Mouse (Mus musculus) midbrain, embryonic 14.5 days (tissue): Measurements from ENCODE around the gene Itgb1bp1. TPM values are rescaled to one million over a fixed set of nuclear protein-coding genes. Genes with fewer than 3 reads are reported as not detected.

Experiments used
- ATAC-seq: fragments of 200-750 bp; cut with Nextera tagmentation; 2 replicates; pipeline ENCODE4 v1.8.0; 2017; ENCODE audit warnings: moderate number of reproducible peaks, moderate library complexity; ENCODE audit not compliant: low FRiP score, low TSS enrichment
- DNase-seq: peaks from one replicate; pipeline ENCODE4 v3.0.0-alpha.2; 2015
- H3K27ac ChIP-seq: fragments of 300-500 bp; sonication (generic); replicated peaks from 2 replicates; pipeline ENCODE4 v1.5.1; 2014; ENCODE audit warnings: mild to moderate bottlenecking, low read depth, low read length, moderate library complexity
- H3K27me3 ChIP-seq: fragments of 300-500 bp; sonication (generic); 2 replicates; pipeline ENCODE4 v1.6.1; 2014; ENCODE audit warnings: low read length, control low read depth, mixed read lengths; ENCODE audit not compliant: control insufficient read depth, insufficient read depth
- H3K36me3 ChIP-seq: fragments of 300-500 bp; sonication (generic); 2 replicates; pipeline ENCODE4 v1.6.1; 2014; ENCODE audit warnings: low read length, control low read depth; ENCODE audit not compliant: control insufficient read depth, insufficient read depth
- H3K4me1 ChIP-seq: fragments of 300-500 bp; sonication (generic); 2 replicates; pipeline ENCODE4 v1.6.1; 2014; ENCODE audit warnings: mild to moderate bottlenecking, antibody characterized with exemption, low read length, control low read depth; ENCODE audit not compliant: control insufficient read depth, insufficient read depth
- H3K4me2 ChIP-seq: fragments of 300-500 bp; sonication (generic); 2 replicates; pipeline ENCODE4 v1.6.1; 2014; ENCODE audit warnings: mild to moderate bottlenecking, low read length, moderate library complexity
- H3K4me3 ChIP-seq: fragments of 300-500 bp; sonication (generic); replicated peaks from 2 replicates; pipeline ENCODE4 v1.5.1; 2014; ENCODE audit warnings: low read depth, low read length
- H3K9ac ChIP-seq: fragments of 300-500 bp; sonication (generic); replicated peaks from 2 replicates; pipeline ENCODE4 v1.6.1; 2014; ENCODE audit warnings: mild to moderate bottlenecking, low read length, moderate library complexity
- H3K9me3 ChIP-seq: fragments of 300-500 bp; sonication (generic); 2 replicates; pipeline ENCODE4 v1.6.1; 2016; ENCODE audit warnings: low read length, control low read depth, mixed read lengths; ENCODE audit not compliant: control insufficient read depth
- WGBS: fragments of 180-500 bp; shearing (Covaris S2); extraction: QIAGEN DNeasy Blood & Tissue Kit; methylation state at CpG from one replicate; pipeline ENCODE4 v1.1.7; 2014; 5-methylcytosine and 5-hydroxymethylcytosine counted together
- polyA plus RNA-seq: library from polyadenylated mRNA; unstranded; fragments of >200 nt; fragmentation: Nextera tagmentation; extraction: Ambion mirVana; gene quantifications from 2 replicates; pipeline ENCODE4 v1.2.1, GENCODE M21; 2014

The Itgb1bp1 gene
- polyA plus RNA-seq, 1 experiment from 2014 or later, result 42.4 TPM

DNA sequence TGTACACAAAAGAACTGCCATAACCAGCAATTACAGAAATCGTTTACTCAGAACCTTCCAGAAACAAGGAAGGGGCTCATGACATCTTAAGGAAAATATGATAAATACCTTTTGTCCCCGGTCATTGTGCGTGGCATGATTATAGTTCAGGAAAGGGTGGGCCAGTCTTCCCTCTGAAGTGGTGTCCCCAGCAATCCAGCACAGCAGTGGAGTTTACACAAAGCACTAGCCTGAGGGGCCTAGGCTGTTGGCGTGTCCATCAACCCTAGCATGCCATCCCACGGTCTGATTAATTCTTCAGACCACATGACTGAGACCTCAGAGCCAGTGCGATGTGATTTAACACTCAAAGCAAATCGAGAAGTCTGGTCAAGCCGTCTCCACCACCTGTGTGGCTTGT is 60.7 kb downstream of the Itgb1bp1 start:
- no peak; the same call in 1 of the 2 replicates for ATAC-seq
- 76% methylated on average over 8 of the region's 8 CpGs for WGBS
- Histone ChIP-seq H3K4me3 (no peak overlapping the region), H3K27me3 (no peaks in the 10 kb centered on the region), H3K4me1 (0 out of 2 replicates have a peak, but pooled peaks cover 5% of the 10 kb centered on the region), H3K36me3 (peaks cover 36% of the 10 kb centered on the region), H3K27ac (no peak overlapping the region), H3K9ac (no peak overlapping the region), H3K9me3 (no peaks in the 10 kb centered on the region), H3K4me2 (no peak overlapping the region)
- peak; percentile 23 for DNase-seq

DNA sequence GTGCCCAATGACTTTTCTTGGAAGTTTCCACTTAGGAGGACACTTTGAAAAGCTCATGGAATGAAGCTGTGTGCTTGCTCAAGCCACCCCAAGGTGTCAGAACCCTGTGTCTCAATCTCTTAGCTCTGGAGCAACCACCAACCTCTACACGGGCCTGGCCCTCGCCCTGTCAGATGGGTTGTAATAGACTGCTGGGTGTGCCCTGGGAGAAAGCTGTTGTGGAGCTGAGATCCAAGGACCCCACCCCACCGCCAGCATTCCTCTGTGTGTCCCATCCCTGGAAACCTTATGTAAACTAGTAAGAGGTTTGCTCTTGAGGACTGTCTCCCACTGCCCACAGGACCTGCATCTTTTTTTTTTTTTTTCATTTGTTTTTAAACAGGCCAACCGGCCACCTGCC is 62.2 kb downstream of the Itgb1bp1 start:
- H3K4me2 ChIP-seq, result no peak overlapping the region
- 0 out of 2 replicates have a peak, but pooled peaks cover 5% of the 10 kb centered on the region for H3K4me1 ChIP-seq
- ATAC-seq (no peak), DNase-seq (no peak)
- no peaks in the 10 kb centered on the region for H3K27me3 ChIP-seq
- no peak overlapping the region for H3K9ac ChIP-seq
- H3K9me3 ChIP-seq, result no peaks in the 10 kb centered on the region
- H3K27ac ChIP-seq, result no peak overlapping the region
- no peak overlapping the region for H3K4me3 ChIP-seq
- 92% methylated on average over 4 of the region's 4 CpGs for WGBS
- H3K36me3 ChIP-seq, result peaks cover 29% of the 10 kb centered on the region

DNA sequence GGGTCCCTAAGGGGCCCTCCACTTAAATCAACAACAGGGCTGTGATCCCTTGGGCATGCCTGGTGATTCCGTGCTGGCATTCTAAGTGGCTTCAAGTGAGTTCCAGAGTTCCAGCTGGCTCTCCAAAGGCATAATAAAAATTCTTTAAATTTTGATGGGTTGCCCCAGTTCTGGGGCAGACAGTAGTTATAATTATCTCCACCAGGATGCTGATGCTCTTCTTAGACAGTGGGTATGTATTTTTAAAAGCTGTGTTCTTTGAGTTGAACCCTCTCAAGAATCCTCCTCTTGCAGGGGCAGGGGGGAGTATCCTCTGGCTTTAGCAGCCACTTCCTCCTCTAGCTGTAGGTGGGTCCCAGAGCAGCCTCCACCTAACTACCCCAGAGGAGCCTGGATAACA is 65.5 kb downstream of the Itgb1bp1 start:
- ATAC-seq, result no peak
- H3K27ac ChIP-seq, result no peak overlapping the region
- no peak overlapping the region for H3K4me2 ChIP-seq
- no peaks in the 10 kb centered on the region for H3K9me3 ChIP-seq
- DNase-seq, result no peak
- no peak overlapping the region for H3K4me3 ChIP-seq
- H3K4me1 ChIP-seq, result no peaks in the 10 kb centered on the region
- H3K36me3 ChIP-seq, result peaks cover 53% of the 10 kb centered on the region
- H3K9ac ChIP-seq, result no peak overlapping the region
- no peaks in the 10 kb centered on the region for H3K27me3 ChIP-seq
- 75% methylated on average over 1 of the region's 1 CpGs for WGBS

DNA sequence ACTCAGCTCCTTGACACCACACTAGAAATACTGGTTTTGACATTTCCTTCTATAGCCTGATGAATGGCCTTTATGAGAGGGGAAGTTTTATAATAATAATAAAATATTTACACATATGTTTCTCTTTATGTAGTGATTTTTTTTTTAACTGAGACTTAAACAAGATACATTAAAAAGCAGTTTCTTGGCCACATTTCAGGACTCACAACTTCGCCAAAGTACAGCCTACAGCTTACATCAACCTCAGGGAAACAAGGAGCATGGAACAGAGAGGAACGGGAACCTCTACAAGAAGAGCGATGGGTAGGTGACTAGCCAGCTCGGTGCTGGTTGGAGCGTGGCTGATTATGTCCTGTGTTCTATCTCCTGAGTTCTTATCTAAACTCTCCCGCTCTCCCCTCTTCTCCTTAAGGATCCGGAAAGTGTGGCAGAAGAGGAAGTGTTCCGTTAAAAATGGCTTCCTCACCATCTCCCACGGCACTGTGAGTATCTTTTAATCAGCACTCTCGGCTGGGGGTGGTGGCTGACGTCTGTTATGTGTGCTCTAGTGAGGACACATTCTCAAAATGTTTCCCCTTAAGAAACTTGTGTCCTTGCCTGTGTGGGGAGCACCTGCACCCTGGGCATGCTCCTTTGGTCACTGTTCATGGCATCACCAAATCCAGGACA is 68.2 kb downstream of the Itgb1bp1 start:
- H3K27me3 ChIP-seq, result no peaks in the 10 kb centered on the region
- ATAC-seq (no peak), DNase-seq (no peak)
- H3K27ac ChIP-seq, result no peak overlapping the region
- 92% methylated on average over 11 of the region's 11 CpGs for WGBS
- H3K9me3 ChIP-seq, result no peaks in the 10 kb centered on the region
- no peak overlapping the region for H3K4me3 ChIP-seq
- no peaks in the 10 kb centered on the region for H3K4me1 ChIP-seq
- H3K9ac ChIP-seq, result no peak overlapping the region
- peaks cover 55% of the 10 kb centered on the region for H3K36me3 ChIP-seq
- no peak overlapping the region for H3K4me2 ChIP-seq

DNA sequence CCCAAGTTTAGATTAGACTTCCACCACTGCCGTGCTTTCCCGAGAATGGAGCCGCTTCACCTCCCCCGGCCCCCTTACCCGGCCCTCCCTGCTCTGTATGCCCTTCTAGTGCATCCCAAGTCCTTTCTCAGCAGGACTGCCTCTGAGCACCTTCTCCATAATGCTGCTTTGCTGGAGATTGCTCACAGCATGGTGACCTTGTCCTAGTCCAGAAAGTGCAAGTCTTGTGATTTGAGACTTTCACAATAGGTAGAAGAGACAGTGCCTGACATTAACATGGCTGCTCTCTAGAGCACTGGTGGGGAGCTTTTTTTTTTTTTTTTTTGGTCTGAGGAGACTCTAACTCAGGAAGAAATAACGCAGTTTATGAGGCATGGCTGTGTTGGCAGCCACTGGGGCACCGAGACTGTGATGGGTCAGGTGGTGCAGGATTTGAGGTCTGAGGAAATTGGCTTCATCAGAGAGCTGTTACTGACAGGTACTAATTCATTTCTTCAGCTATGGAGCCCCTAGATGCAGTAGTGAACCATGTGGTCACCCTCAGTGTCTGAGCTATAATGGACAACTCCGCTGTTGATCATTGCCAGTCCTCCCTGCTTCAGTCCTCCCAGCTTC is 71.4 kb downstream of the Itgb1bp1 start:
- Histone ChIP-seq H3K4me1 (no peaks in the 10 kb centered on the region), H3K27ac (no peak overlapping the region), H3K36me3 (peaks cover 43% of the 10 kb centered on the region), H3K4me3 (no peak overlapping the region), H3K9ac (no peak overlapping the region), H3K27me3 (no peaks in the 10 kb centered on the region), H3K4me2 (no peak overlapping the region), H3K9me3 (no peaks in the 10 kb centered on the region)
- 94% methylated on average over 8 of the region's 8 CpGs for WGBS
- ATAC-seq, result no peak
- no peak for DNase-seq

DNA sequence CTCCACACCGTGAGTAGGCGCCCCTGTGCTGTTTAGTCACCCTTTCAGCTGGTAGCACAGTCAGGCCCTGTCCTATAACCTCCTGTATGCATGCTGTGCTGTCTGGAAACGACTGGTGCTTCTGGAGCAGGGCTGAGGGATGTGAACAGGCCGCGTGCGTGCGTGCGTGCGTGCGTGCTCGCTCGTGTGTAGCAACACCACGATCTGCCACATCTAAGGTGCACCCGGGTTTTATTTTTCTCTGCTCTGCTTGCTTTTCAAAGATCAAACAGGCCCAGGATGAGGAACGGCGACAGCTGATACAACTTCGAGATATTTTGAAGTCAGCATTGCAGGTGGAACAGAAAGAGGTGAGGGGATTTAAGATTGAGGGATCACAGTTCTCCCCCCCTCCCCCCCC is 73.2 kb downstream of the Itgb1bp1 start:
- Histone ChIP-seq H3K36me3 (peaks cover 40% of the 10 kb centered on the region), H3K4me2 (no peak overlapping the region), H3K4me1 (no peaks in the 10 kb centered on the region), H3K4me3 (no peak overlapping the region), H3K27me3 (no peaks in the 10 kb centered on the region), H3K9ac (no peak overlapping the region), H3K9me3 (no peaks in the 10 kb centered on the region), H3K27ac (no peak overlapping the region)
- ATAC-seq (no peak), DNase-seq (no peak)
- 91% methylated on average over 17 of the region's 17 CpGs for WGBS

DNA sequence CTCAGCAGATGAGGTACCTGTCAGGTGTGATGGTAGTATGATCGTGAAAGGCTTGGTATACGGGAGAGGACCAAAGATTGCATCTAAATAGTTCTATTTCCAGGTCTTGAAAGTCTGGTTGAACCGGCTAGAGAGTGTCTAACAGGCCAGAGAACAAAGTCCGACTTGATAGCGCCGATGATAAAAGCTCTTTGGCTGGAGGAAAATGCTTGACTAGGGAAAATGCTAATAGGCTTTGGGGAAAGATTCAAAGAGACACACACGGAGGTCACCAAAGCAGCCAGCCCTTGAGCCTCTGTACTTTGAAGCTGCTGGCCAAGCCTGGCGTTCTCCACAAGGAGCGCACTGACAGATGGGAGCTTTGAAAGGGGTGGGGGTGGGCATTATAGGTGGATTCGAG is 76.8 kb downstream of the Itgb1bp1 start:
- Histone ChIP-seq H3K9me3 (no peaks in the 10 kb centered on the region), H3K4me3 (no peak overlapping the region), H3K4me2 (no peak overlapping the region), H3K36me3 (peaks cover 50% of the 10 kb centered on the region), H3K27me3 (no peaks in the 10 kb centered on the region), H3K4me1 (no peaks in the 10 kb centered on the region), H3K27ac (no peak overlapping the region), H3K9ac (no peak overlapping the region)
- ATAC-seq, result no peak
- DNase-seq, result no peak
- 77% methylated on average over 10 of the region's 10 CpGs for WGBS

DNA sequence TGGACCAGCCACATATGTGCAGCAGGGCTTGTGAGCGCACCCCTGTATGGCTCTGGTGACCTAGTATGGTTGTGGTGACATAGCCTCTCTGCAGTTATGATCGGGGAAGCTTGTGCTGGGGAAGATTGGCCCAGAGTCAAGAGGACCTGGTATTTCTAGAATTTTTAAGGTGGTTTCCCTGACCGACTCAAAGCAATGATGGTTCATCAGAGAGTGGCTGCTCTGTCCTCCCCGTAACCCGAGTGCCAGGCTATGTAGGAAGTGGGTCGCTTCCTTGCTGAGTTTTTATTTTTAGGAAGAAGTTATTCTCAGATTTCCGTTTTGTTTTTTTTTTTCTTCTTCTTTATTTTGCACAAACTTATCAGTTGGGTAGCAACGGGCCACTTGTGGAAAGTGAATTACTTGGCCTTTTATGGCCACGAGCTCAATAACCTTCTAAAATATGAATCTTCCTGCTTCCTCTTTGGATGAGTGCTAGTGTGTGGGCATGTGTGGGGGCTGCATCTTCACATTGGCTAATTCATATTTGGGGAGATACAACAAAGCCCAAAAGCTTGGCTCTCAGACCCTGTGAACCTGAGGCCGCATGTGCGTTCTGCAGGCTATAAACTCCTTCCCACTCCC is 77.8 kb downstream of the Itgb1bp1 start:
- no peaks in the 10 kb centered on the region for H3K9me3 ChIP-seq
- no peak overlapping the region for H3K9ac ChIP-seq
- DNase-seq (no peak), ATAC-seq (no peak)
- H3K4me1 ChIP-seq, result no peaks in the 10 kb centered on the region
- no peaks in the 10 kb centered on the region for H3K27me3 ChIP-seq
- H3K4me3 ChIP-seq, result no peak overlapping the region
- H3K4me2 ChIP-seq, result no peak overlapping the region
- WGBS, result 92% methylated on average over 11 of the region's 11 CpGs
- peaks cover 57% of the 10 kb centered on the region for H3K36me3 ChIP-seq
- no peak overlapping the region for H3K27ac ChIP-seq

DNA sequence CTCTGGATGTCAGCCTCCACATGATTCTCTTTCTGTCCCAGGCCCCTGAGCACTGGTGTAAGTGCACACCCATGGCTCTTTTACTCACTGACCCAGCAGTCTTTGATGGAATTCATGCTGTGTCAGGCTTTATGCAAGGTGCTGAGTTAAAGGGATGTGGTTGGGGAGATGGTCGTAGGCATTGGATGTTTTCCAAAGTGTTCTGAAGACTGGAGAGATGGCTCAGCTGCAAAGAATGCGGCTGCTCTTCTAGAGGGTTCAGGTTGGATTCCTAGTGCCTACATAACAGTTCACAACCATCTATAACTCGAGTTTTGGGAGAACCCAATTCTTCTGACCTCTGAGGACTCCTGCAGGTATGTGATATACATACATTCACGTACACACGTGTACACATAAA is 78.7 kb downstream of the Itgb1bp1 start:
- no peak overlapping the region for H3K4me2 ChIP-seq
- H3K9ac ChIP-seq, result no peak overlapping the region
- H3K27ac ChIP-seq, result no peak overlapping the region
- ATAC-seq, result no peak
- H3K4me1 ChIP-seq, result no peaks in the 10 kb centered on the region
- H3K27me3 ChIP-seq, result no peaks in the 10 kb centered on the region
- no peak overlapping the region for H3K4me3 ChIP-seq
- no peak for DNase-seq
- H3K36me3 ChIP-seq, result peaks cover 53% of the 10 kb centered on the region
- WGBS, result 98% methylated on average over 5 of the region's 5 CpGs
- no peaks in the 10 kb centered on the region for H3K9me3 ChIP-seq
